Mouse (Mus musculus): ENCODE measurements around the gene Cyp2d34. TPM values are rescaled to one million over a fixed set of nuclear protein-coding genes. Genes with fewer than 3 reads are reported as not detected.

The Cyp2d34 gene
- total RNA-seq (2021): not detected

DNA sequence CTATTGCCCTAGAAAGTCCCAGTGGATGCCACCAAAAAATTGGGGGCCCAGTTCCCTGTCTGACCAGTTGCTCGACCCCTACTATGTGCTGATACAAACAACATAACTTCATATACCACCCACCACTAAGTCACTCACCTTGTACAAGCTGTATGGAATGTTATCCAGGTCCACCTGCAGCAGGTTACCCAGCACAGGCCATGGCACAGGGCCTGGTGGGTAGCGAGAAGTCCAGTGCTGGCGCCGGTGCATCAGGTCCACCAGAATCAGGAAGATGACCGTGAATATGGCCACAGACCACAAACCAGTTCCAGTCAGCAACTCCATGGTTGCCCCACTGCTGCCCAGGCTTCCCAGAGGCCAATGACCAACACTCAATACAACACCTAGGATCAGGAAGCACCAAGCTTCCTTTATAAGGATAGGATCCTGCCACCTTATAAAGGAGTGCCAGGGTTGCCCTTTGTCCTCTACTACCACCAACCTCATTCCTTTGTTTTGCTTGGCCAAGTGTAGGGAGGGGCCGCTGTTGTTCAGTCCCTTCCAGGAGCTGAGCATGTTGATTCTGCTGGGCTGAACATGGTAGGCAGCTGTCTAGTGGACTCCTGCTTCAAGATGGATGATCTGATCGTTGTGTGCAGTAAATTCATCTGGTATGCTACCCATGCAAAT lies at the start of gene Cyp2d34:
Gene Cyp2d34 (minus strand): TSS at position 416 of the 672 bp plus-strand sequence.
- intact Hi-C loops (cut with DNase I): no loop called here
- no peak for DNase-seq (ENCODE audit: low spot score in 2 of 2)

DNA sequence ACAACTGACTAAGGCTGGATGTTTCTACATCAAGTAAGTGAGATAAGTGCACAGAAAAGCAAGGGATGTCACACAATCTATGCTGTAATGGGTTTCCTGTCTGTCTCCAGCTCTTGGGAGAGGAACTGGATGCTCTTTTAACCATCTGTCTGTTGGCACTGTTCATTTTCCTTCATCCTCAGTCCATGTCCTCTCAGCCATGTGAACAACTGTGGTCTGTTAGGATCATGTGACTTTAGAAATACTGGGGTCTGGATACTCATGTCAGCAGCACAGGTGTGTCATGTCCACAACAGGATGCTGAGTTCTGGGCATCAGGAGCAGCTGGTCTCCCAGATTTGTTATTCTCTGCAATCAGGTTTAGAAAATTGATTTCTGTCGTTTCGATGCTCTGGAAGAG lies 35.6 kb upstream of the Cyp2d34 start:
- no peak for DNase-seq (ENCODE audit: low spot score in 2 of 2)
- intact Hi-C loops (cut with DNase I): no loop called here

DNA sequence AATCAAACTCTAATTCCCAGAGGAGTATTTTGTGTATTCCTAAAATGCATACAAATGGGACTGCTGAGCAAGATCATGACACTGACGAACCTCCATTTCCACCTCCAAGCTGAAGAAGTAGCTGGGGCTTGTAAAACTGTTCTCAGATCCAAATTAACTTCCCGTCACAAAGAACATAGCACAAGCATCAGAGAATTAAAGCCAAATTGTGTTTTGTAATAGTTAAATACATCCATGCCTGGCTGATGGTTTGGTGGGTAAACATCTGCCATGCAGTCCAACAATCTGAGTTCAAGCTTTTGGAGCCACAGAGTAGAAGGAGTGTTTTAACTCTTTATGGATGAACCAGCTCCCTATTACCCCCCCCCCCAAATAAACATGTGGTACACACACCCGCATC lies 23.6 kb upstream of the Cyp2d34 start:
- intact Hi-C loops (cut with DNase I): no loop called here
- DNase-seq (ENCODE audit: low spot score in 2 of 2): no peak

DNA sequence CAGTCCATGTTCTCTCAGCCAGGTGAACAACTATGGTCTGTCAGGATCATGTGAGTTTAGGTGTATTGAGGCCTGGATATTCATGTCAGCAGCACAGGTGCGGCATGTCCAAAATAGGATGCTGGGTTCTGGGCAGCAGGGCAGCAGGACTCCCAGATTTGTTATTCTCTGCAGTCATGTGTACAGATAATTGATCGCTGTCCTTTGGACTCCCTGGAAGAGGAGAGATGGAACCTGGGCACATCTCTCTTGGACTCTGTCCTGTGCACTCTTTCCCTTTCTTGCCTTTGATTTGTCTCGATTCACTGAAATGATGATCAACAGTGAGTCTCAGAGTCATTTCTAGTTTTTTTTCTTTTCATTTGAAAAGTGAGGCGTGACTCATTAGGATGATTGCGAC lies 23.0 kb upstream of the Cyp2d34 start:
- DNase-seq (ENCODE audit: low spot score in 2 of 2): no peak
- intact Hi-C loops (cut with DNase I): no loop called here

DNA sequence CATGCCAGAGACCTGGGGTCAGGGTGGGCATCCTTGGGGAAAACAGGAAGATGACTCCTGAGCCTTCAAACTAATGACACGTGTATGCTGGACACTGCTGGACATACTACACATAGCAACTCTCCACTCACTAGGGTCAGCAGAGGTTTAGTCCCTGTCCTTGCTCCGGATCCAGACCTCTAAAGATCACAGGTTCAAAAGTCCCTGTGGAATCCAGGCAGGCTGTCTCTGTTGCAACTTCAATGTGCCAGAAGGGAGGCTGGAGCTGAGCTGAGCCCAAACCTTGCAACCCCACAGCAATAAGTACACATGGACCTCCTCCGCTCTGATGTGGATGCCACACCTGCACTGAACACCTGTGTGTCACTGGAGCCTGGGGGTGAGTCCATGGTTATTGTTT lies 22.0 kb upstream of the Cyp2d34 start:
- intact Hi-C loops (cut with DNase I): no loop called here
- no peak for DNase-seq (ENCODE audit: low spot score in 2 of 2)

DNA sequence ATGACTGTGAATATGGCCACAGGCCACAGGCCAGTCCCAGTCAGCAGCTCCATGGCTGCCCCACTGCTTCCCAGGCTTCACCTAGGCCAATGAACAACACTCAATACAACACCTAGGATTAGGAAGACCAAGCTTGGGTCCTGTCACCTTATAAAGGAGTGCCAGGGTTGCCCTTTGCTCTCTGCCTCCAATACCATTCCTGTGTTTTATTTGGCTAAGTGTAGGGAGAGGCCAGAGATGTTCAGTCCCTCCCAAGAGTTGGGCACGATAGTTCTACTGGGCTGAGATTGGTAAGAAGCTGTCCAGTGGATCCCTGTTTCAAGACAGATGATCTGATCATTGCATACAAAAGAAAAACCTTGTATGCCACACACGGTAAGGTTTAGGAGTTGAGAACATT lies 21.2 kb upstream of the Cyp2d34 start:
- intact Hi-C loops (cut with DNase I): no loop called here
- no peak for DNase-seq (ENCODE audit: low spot score in 2 of 2)

DNA sequence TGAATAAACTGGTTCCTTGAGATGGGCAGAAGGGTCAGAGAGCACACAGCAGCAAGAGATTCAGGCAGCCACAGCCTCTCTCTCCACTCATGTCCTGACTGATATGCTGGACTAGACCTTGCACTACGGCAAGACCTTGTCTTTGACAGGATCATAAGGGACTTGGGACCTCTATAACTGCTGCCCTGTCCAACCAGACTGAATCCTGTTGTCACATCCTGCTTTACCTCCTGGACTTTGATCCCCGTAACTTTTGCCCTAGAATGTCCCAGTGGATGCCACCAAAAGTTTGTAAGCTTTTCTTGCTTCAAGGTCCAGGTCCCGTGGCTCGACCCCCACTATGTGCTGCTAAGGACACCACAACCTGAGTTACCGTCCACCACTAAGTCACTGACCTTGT lies 20.6 kb upstream of the Cyp2d34 start:
- intact Hi-C loops (cut with DNase I): no loop called here
- no peak for DNase-seq (ENCODE audit: low spot score in 2 of 2)

DNA sequence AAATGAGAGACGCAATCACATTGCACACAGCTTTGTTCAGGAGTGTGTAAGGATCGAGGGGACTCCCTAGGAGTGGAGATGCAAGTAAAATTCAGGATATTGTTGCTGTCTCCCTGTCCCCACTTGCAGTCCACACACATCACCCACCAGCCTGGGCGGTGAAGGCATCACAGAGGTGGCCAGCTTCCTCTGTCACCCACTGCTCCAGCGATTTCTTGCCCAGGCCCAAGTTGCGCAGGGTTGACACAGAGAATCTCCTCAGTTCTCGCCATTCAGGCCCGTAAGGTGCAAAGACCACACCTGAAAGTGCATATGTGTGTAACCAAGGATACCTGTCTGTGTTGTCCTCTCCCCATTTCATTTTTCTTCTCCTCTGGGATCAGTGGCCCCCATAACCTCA lies 19.5 kb upstream of the Cyp2d34 start:
- intact Hi-C loops (cut with DNase I): no loop called here
- no peak for DNase-seq (ENCODE audit: low spot score in 2 of 2)

DNA sequence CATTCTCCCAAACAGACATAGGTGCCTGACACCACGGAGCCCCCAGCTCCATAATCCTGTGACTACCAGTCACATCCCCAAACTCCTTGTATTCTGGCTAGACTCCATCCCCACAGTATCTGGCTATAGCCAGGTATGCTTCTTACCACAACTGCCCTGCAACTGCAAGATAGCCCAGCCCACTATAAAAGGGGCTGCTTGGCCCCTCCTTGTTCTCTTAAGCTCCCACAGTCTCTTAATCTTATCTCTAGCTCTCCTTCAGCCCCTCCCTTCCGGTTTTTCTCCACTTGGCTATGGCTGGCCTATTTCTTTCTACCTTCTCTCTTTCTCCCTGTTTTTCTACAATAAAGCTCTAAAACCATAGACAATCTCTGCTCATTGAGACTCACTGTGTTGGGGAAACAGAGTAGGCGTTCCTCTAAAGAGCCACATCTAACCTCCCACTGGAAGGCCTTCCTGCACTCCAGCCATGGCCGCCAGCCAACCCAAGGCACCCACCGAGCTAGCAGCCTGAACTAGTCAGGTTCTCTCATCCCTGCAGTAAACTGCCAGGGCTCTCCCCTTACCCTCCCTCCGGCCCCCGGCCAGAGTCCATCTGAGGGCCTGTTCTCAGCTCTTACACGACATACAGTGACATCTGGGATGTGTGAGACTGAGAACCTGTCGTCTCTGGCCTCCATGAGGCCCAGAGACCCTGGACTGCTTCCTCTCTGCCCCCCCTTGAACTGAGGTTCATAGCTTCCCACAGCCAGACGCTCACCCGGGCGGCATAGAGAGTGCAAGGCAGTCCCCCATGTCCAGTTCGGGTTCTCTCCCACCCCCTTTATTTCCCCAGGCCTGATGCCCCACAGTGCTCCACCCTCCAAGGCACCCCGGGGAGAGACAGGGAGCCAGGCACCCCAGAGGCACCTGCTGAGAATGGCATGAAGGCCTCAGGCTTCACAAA lies 16.7 kb upstream of the Cyp2d34 start:
- DNase-seq (ENCODE audit: low spot score in 2 of 2): no peak
- intact Hi-C loops (cut with DNase I): no loop called here

DNA sequence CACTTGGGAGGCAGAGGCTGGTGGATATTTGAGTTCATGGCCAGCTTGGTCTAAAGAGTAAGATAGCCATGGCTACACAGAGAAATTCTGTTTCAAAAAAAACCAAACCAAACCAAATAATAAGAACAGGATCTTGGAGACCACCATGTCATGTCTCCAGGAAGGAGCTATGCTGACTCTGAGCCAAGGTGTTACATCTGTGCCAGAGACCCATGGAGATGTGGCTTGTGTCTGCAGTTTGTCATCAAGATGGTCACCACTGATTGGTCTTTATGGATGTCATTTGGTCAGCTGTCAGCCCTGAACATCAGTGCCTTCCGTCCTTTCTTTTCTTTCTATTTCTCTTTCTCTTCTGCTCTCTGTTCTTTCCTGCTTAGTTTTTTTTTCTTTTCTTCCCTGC lies 14.2 kb upstream of the Cyp2d34 start:
- no peak for DNase-seq (ENCODE audit: low spot score in 2 of 2)
- intact Hi-C loops (cut with DNase I): no loop called here

DNA sequence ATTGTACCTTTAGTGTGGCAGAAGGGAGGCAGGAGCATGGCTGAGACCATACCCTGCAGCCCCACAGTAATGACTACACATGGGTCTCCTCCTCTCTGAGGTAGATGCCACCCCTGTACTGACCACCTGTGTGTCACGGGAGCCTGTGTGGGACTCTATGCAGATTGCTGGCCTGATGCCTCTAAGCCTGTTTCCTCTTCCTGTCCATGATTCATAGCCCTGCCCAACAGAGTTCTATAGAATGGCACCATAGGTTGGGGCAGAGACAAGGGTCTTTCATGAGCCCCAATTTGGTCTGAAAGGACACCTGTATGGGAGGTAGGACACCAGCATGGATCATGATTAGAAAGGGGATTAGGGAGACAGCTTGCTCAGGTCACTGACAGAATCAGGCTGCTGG lies 1.2 kb upstream of the Cyp2d34 start:
- intact Hi-C loops (cut with DNase I): no loop called here
- no peak for DNase-seq (ENCODE audit: low spot score in 2 of 2)

DNA sequence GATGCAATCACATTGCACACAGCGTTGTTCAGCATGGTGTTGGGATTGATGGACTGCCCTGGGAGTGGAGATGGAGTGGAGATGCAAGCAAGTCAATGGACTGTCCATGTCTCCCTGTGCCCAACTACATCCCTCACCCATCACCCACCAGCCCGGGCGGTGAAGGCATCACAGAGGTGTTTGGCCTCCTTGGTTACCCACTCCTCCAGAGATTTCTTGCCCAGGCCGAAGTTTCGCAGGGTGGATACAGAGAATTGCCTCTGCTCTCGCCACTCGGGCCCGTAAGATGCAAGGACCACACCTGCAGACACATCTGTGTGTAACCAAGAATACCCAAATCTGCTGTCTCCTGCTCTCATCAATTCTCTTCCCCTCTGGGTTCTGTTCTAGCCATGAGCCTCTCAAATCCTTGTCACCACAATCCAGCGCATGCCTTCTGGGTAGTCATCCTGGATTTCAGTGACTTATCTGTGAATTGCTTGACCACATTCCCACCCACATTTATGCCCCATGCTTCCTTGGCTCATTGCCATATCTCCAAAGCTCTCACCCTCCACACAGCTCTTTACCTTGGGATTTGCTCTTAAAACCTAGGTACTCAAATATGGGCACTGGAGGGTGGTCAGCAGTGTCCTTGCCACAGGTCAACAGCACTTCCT lies 2.3 kb downstream of the Cyp2d34 start:
- intact Hi-C loops (cut with DNase I): no loop called here
- no peak for DNase-seq (ENCODE audit: low spot score in 2 of 2)

DNA sequence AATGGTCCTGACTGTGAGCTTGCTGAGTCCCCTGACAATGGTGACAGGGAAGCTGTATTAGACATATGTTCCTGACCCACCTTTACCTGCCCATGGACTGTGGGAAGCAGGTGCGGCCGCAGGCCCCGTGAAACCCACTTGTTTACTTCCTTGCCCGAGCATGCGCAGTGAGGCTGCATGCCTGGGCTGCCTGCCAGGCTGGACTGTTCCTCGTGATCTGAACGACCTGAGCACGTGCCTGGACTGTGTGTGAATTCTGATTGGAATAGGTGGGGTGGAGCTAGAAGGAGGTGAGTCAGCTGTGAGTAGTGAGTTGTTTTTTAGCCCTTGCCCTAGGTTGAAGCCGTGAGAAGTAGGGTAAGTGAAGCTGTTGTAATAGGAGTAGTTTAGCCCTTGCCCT lies 38.1 kb downstream of the Cyp2d34 start:
- no peak for DNase-seq (ENCODE audit: low spot score in 2 of 2)
- intact Hi-C loops (cut with DNase I): no loop called here

DNA sequence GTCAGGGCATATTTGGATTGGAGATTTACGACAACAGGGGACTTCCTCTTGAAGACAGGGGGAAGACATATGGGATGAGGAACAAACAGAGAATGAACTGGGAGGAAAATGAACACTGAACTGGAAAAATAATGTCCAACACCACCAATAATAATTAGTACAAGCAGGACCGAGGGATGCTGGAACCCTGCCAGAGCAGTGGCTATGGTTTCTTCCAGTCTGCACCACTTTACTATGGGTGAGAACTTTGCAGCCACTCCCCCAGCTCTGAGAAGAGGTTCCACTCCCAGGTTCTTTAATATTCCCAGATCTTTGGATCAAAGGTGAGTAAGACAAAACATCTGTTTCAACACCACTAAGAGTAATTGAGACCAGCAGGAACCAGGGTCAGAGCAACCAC lies 41.7 kb downstream of the Cyp2d34 start:
- intact Hi-C loops (cut with DNase I): no loop called here

DNA sequence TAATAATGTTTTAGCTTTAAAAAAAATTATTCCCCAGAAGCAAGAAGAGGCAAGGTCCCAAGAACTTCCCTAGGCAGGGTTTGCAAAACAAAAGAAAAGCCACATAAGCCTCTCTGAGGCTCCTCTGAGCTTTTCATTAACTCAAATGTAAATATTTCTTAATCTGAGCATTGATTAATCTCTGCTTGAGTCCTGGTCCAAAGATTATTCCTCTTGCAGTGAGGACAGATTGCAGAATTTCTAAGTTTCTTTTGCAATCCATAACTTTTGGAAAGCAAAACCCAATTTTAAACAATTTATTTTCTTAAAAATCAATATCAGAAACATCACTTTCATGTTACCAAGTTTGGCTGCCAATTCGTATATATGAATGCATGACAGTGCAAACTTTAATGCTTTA lies 47.9 kb downstream of the Cyp2d34 start:
- intact Hi-C loops (cut with DNase I): no loop called here
- no peak for DNase-seq (ENCODE audit: low spot score in 2 of 2)

More for the DNA sequence above, 41.7 kb downstream of the Cyp2d34 start:
- DNase-seq (ENCODE audit: low spot score in 2 of 2): no peak

Small RNAs within 50 kb of the gene (microRNA-seq; reads per million reads assigned to microRNA genes)
- gene Gm27463: not detected
- not detected for gene Gm27742

Other genes with a start within 250 kb of the Cyp2d34 start
- 10 to 100 TPM; 27.6 to 32.4 TPM for gene Cyp2d22, start 240.7 kb downstream of the Cyp2d34 start, total RNA-seq (2021)
- gene Cyp2d11, start 226.9 kb downstream of the Cyp2d34 start, total RNA-seq (2021): under 1 TPM in 1 of 2 experiments, not detected in 1; 0.27 TPM
- not detected for gene Cyp2d10, start 213.8 kb downstream of the Cyp2d34 start, total RNA-seq (2021)
- gene Cyp2d9, start 187.5 kb downstream of the Cyp2d34 start, total RNA-seq (2021): not detected
- gene Cyp2d12, start 65.9 kb downstream of the Cyp2d34 start, total RNA-seq (2021): not detected
- not detected for gene Cyp2d40, start 143.2 kb upstream of the Cyp2d34 start, total RNA-seq (2021)
- gene Cyp2d26, start 173.3 kb upstream of the Cyp2d34 start, total RNA-seq (2021): under 1 TPM in 1 of 2 experiments, not detected in 1; 0.25 TPM